Comparison of ENCODE assay signal across 11 mouse cellular contexts in genomic region chr9:43419993-43420715, GRCm38 (mm10).
DNase-seq lines count a peak whose midpoint lies in the region; ATAC-seq lines count a peak whose summit lies in the region.
"Had no signal": no experiment of that assay in that cellular context is flagged by ENCODE, and none has a peak within 500 bp of the region (broad histone marks: within the 10 kb centered on the region; RNA-seq: fewer than 3 reads in every experiment).

No protein-coding gene starts in this region.

- no peaks in the 10 kb centered on the region for H3K4me1 ChIP-seq in forebrain, embryonic 14.5 days (ENCODE audit: control insufficient read depth, insufficient read depth, low read length)
- peaks cover 7% of the 10 kb centered on the region; the same call in 1 of the 2 replicates for H3K4me1 ChIP-seq in midbrain, embryonic 14.5 days (ENCODE audit: control insufficient read depth, insufficient read depth, low read length)

- H3K4me3 ChIP-seq in forebrain, embryonic 14.5 days (ENCODE audit: low read depth, low read length), result no peak overlapping the region
- no peak overlapping the region for H3K4me3 ChIP-seq in midbrain, embryonic 14.5 days (replicated peaks; ENCODE audit: low read depth, low read length)

- no peaks in the 10 kb centered on the region for H3K36me3 ChIP-seq in forebrain, embryonic 14.5 days (ENCODE audit: control insufficient read depth, insufficient read depth, low read length)
- H3K36me3 ChIP-seq in midbrain, embryonic 14.5 days (ENCODE audit: control insufficient read depth, insufficient read depth, low read length), result no peaks in the 10 kb centered on the region

- H3K9ac ChIP-seq in forebrain, embryonic 14.5 days (ENCODE audit: low read length), result 0 out of 2 replicates have a peak overlapping the region, but pooled peaks have one; percentile 9
- peak overlapping the region; percentile 2; the same call in 1 of the 2 replicates for H3K9ac ChIP-seq in midbrain, embryonic 14.5 days (replicated peaks; ENCODE audit: low read length)

- H3K27ac ChIP-seq in forebrain, embryonic 14.5 days (ENCODE audit: low read depth, low read length), result no peak overlapping the region
- 0 out of 2 replicates have a peak overlapping the region, but pooled peaks have one; percentile 9 for H3K27ac ChIP-seq in midbrain, embryonic 14.5 days (replicated peaks; ENCODE audit: low read depth, low read length)

- no peak for ATAC-seq in forebrain, embryonic 14.5 days
- ATAC-seq in midbrain, embryonic 14.5 days (ENCODE audit: low FRiP score, low TSS enrichment), result no peak
- no peak for ATAC-seq in monocyte, adult 5-6 weeks (replicated peaks; ENCODE audit: insufficient number of reproducible peaks, low FRiP score, low TSS enrichment, poor library complexity, severe bottlenecking)
- ATAC-seq: activated CD4-positive, CD25-positive, alpha-beta regulatory T cell, adult 4 months; intestine, postnatal 0 days had no signal

- no peaks in the 10 kb centered on the region for H3K27me3 ChIP-seq in forebrain, embryonic 14.5 days (replicated peaks; ENCODE audit: control insufficient read depth, insufficient read depth, low read length)
- H3K27me3 ChIP-seq in midbrain, embryonic 14.5 days (ENCODE audit: control insufficient read depth, insufficient read depth, low read length), result 0 out of 2 replicates have a peak, but pooled peaks cover 3% of the 10 kb centered on the region

- H3K9me3 ChIP-seq in forebrain, embryonic 14.5 days (replicated peaks; ENCODE audit: control insufficient read depth, low read length), result no peaks in the 10 kb centered on the region
- H3K9me3 ChIP-seq in midbrain, embryonic 14.5 days (ENCODE audit: control insufficient read depth, low read length), result no peaks in the 10 kb centered on the region

- WGBS in forebrain, embryonic 14.5 days, result 17% methylated on average over 17 of the region's 17 CpGs
- WGBS in midbrain, embryonic 14.5 days, result 9% methylated on average over 17 of the region's 17 CpGs

- DNase-seq in ES-CJ7 (ENCODE audit: low read depth, low spot score), result peak; percentile 14
- DNase-seq in R1 (ENCODE audit: low read depth, low spot score), result peak; percentile 8
- DNase-seq in forebrain, embryonic 14.5 days (ENCODE audit: low spot score), result no peak
- DNase-seq in midbrain, embryonic 14.5 days, result peak; percentile 68
- DNase-seq in layer of hippocampus, adult 9-11 months, result no peak
- no peak for DNase-seq in MN1 (ENCODE audit: low spot score)
- DNase-seq in layer of hippocampus, postnatal 36 days, result no peak
- DNase-seq: lung, postnatal 10 days had no signal

- 0 out of 2 replicates have a peak overlapping the region, but pooled peaks have one; percentile 9 for H3K4me2 ChIP-seq in forebrain, embryonic 14.5 days (ENCODE audit: low read length)
- H3K4me2 ChIP-seq in midbrain, embryonic 14.5 days (ENCODE audit: low read length), result peak overlapping the region; percentile 34

Comparison
In these comparisons a context has a peak if more than half of its experiments do, and no peak if none do; other contexts are left out.
1. DNase-seq: peak in ES-CJ7 (single experiment), R1 (single experiment) and midbrain, embryonic 14.5 days (single experiment); none in forebrain, embryonic 14.5 days (single experiment), layer of hippocampus, adult 9-11 months (single experiment), MN1 (single experiment) and layer of hippocampus, postnatal 36 days (0 of 2).